Mouse (Mus musculus): ENCODE results near the gene Mapk8ip3.

The Mapk8ip3 gene

GRCm38 (mm10) chr17:24902124-24902523 is 34.7 kb downstream of the Mapk8ip3 start:
- no peak for DNase-seq (ENCODE audit: low read depth, low spot score)

- no peak for DNase-seq (ENCODE audit: low read depth, low spot score)
These were observed 36.8 kb downstream of the Mapk8ip3 start for GRCm38 (mm10) chr17:24900014-24900413.

- no peak for DNase-seq (ENCODE audit: low read depth, low spot score)
These were observed 37.6 kb downstream of the Mapk8ip3 start for GRCm38 (mm10) chr17:24899153-24899552.

GRCm38 (mm10) chr17:24898041-24898854 is 38.5 kb downstream of the Mapk8ip3 start:
- no peak for DNase-seq (ENCODE audit: low read depth, low spot score)

GRCm38 (mm10) chr17:24897600-24897999 is 39.2 kb downstream of the Mapk8ip3 start:
- no peak for DNase-seq (ENCODE audit: low read depth, low spot score)

GRCm38 (mm10) chr17:24896993-24897269 is 39.8 kb downstream of the Mapk8ip3 start:
- no peak for DNase-seq (ENCODE audit: low read depth, low spot score)

- peak; percentile 93 for DNase-seq (ENCODE audit: low read depth, low spot score)
These were observed 40.4 kb downstream of the Mapk8ip3 start, which contains the start of gene Nme3 for GRCm38 (mm10) chr17:24896241-24896992. Gene Nme3 (plus strand): TSS chr17:24896500.

- DNase-seq (ENCODE audit: low read depth, low spot score): no peak
These were observed 41.1 kb downstream of the Mapk8ip3 start for GRCm38 (mm10) chr17:24895571-24896240.

GRCm38 (mm10) chr17:24894995-24895547 is 41.7 kb downstream of the Mapk8ip3 start, which contains the start of the genes Eme2 and Mrps34:
Gene Eme2 (minus strand): TSS chr17:24895087.
Gene Mrps34 (plus strand): TSS chr17:24895116.
- DNase-seq (ENCODE audit: low read depth, low spot score): peak; percentile 94

GRCm38 (mm10) chr17:24894061-24894994 is 42.4 kb downstream of the Mapk8ip3 start:
- no peak for DNase-seq (ENCODE audit: low read depth, low spot score)

- DNase-seq (ENCODE audit: low read depth, low spot score): no peak
These were observed 43.5 kb downstream of the Mapk8ip3 start for GRCm38 (mm10) chr17:24893276-24893675.

- DNase-seq (ENCODE audit: low read depth, low spot score): no peak
These were observed 44.0 kb downstream of the Mapk8ip3 start for GRCm38 (mm10) chr17:24892785-24893184.

GRCm38 (mm10) chr17:24891321-24891720 is 45.5 kb downstream of the Mapk8ip3 start:
- no peak for DNase-seq (ENCODE audit: low read depth, low spot score)

GRCm38 (mm10) chr17:24890151-24891092 is 46.4 kb downstream of the Mapk8ip3 start:
- no peak for DNase-seq (ENCODE audit: low read depth, low spot score)

- no peak for DNase-seq (ENCODE audit: low read depth, low spot score)
These were observed 47.9 kb downstream of the Mapk8ip3 start for GRCm38 (mm10) chr17:24888862-24889261.

GRCm38 (mm10) chr17:24887291-24888080 is 49.3 kb downstream of the Mapk8ip3 start:
- DNase-seq (ENCODE audit: low read depth, low spot score): peak; percentile 40

- DNase-seq (ENCODE audit: low read depth, low spot score): no peak
These were observed 49.9 kb downstream of the Mapk8ip3 start for GRCm38 (mm10) chr17:24886932-24887271.

GRCm38 (mm10) chr17:24886134-24886931 is 50.4 kb downstream of the Mapk8ip3 start, which contains the start of the genes Nubp2 and Spsb3:
Gene Nubp2 (minus strand): TSS chr17:24886349.
Gene Spsb3 (plus strand): TSS chr17:24886643.
- peak; percentile 99 for DNase-seq (ENCODE audit: low read depth, low spot score)

Data from ZHBTc4 (cell line).